Mouse (Mus musculus) spleen, adult 2 months (tissue): ENCODE data around the gene Rbm47.

Experiments
- CTCF ChIP-seq: fragments of 200-500 bp; IDR thresholded peaks from 2 replicates; pipeline ENCODE4 v1.5.1; 2011; ENCODE audit warnings: mild to moderate bottlenecking, inconsistent platforms; ENCODE audit not compliant: insufficient read depth, insufficient read length, insufficient replicate concordance; ENCODE audit errors: extremely low read depth
- POLR2A ChIP-seq: fragments of 200-500 bp; IDR thresholded peaks from 2 replicates; pipeline ENCODE4 v1.6.1; 2011; ENCODE audit warnings: low read depth, low read length, inconsistent platforms

- no peak for TF ChIP-seq CTCF
- TF ChIP-seq POLR2A: no peak
These were observed 70.1 kb downstream of the Rbm47 start for GRCm38 (mm10) chr5:66102821-66103220.
